Mouse (Mus musculus): ENCODE results near the gene Cdkal1. TPM values are rescaled to one million over a fixed set of nuclear protein-coding genes. Genes with fewer than 3 reads are reported as not detected.

Cdkal1 gene
- polyA plus RNA-seq, 1 experiment from 2014 or later, result 29.0 TPM

DNA sequence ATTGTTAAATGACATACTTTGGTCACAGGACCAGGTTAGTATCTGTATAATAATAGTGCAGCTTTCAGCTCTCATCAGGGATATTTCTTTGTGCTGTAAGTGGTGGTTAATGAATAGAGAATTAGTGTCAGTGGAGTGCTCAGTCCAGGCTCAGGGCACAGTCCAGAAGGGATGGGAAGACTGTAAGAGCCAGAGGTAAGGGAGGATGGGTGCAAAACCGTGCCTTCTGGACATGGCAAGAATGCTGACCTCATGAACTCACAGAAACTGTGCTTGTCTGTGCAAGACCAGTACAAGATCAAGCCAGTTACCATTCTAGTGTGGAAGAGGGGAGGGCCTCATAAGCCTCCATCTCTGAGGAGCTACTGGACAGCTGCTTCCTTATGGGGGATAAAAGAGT is 496.1 kb downstream of the Cdkal1 start:
- WGBS, result 79% methylated on average over 1 of the region's 1 CpGs
- no peak overlapping the region for H3K27ac ChIP-seq (ENCODE audit: low read depth, low read length)
- no peaks in the 10 kb centered on the region for H3K36me3 ChIP-seq (ENCODE audit: control insufficient read depth, insufficient read depth, low read length)
- H3K4me2 ChIP-seq (replicated peaks; ENCODE audit: low read depth, low read length), result no peak overlapping the region
- no peaks in the 10 kb centered on the region for H3K9me3 ChIP-seq (ENCODE audit: control insufficient read depth, low read length)
- H3K9ac ChIP-seq (ENCODE audit: low read depth, low read length), result no peak overlapping the region
- no peak for ATAC-seq (ENCODE audit: low FRiP score)
- H3K4me1 ChIP-seq (replicated peaks; ENCODE audit: control insufficient read depth, insufficient read depth, low read length), result no peaks in the 10 kb centered on the region
- DNase-seq (ENCODE audit: low spot score), result no peak
- no peaks in the 10 kb centered on the region for H3K27me3 ChIP-seq (ENCODE audit: control insufficient read depth, insufficient read depth, low read length)
- no peak overlapping the region for H3K4me3 ChIP-seq (ENCODE audit: low read depth, low read length)

DNA sequence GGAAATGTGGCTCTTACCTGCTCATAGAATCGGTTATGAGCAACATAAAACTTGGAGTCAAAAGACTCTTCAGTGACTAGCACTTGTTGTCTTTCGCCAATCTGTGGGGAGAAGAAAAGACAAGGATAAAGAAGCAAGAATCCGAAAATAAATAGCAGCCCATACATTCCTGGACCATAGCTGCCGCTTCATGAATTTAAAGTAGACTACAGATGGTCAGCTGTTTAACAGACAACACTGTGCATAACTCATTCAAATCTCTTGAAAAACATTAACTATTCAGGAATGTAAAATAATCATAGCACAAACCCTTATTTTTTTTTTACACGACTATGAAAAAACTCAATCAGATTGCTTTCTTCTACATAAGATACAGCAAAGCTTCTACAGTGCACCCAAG is 498.0 kb downstream of the Cdkal1 start:
- Histone ChIP-seq H3K27me3 (ENCODE audit: control insufficient read depth, insufficient read depth, low read length) (no peaks in the 10 kb centered on the region), H3K36me3 (ENCODE audit: control insufficient read depth, insufficient read depth, low read length) (no peaks in the 10 kb centered on the region), H3K9ac (ENCODE audit: low read depth, low read length) (no peak overlapping the region), H3K4me3 (ENCODE audit: low read depth, low read length) (no peak overlapping the region), H3K4me2 (replicated peaks; ENCODE audit: low read depth, low read length) (no peak overlapping the region), H3K9me3 (ENCODE audit: control insufficient read depth, low read length) (no peaks in the 10 kb centered on the region), H3K4me1 (replicated peaks; ENCODE audit: control insufficient read depth, insufficient read depth, low read length) (no peaks in the 10 kb centered on the region), H3K27ac (ENCODE audit: low read depth, low read length) (no peak overlapping the region)
- no peak for DNase-seq (ENCODE audit: low spot score)
- no peak for ATAC-seq (ENCODE audit: low FRiP score)
- 91% methylated on average over 5 of the region's 5 CpGs for WGBS

DNA sequence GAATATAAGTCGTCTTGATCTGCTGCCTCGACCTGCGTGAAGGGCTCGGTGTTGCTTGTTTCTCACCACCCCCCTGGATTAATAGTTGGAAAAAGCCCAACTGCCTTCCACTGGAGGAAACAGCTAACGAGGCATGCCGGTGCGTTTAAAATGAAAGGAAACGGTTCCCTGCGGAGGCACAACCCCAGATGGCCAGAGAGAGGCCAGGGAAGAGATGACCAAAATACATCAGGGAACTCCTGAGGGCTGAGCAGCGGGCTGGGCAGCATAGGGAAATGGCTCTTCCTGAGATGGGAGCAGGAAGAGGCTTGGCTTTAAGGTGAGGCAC is 499.4 kb downstream of the Cdkal1 start:
- Histone ChIP-seq H3K27ac (ENCODE audit: low read depth, low read length) (no peak overlapping the region), H3K4me1 (replicated peaks; ENCODE audit: control insufficient read depth, insufficient read depth, low read length) (no peaks in the 10 kb centered on the region), H3K27me3 (ENCODE audit: control insufficient read depth, insufficient read depth, low read length) (no peaks in the 10 kb centered on the region), H3K36me3 (ENCODE audit: control insufficient read depth, insufficient read depth, low read length) (no peaks in the 10 kb centered on the region), H3K4me2 (replicated peaks; ENCODE audit: low read depth, low read length) (no peak overlapping the region), H3K9me3 (ENCODE audit: control insufficient read depth, low read length) (no peaks in the 10 kb centered on the region), H3K4me3 (ENCODE audit: low read depth, low read length) (no peak overlapping the region), H3K9ac (ENCODE audit: low read depth, low read length) (no peak overlapping the region)
- 30% methylated on average over 10 of the region's 10 CpGs for WGBS
- ATAC-seq (ENCODE audit: low FRiP score) (no peak), DNase-seq (ENCODE audit: low spot score) (no peak)

DNA sequence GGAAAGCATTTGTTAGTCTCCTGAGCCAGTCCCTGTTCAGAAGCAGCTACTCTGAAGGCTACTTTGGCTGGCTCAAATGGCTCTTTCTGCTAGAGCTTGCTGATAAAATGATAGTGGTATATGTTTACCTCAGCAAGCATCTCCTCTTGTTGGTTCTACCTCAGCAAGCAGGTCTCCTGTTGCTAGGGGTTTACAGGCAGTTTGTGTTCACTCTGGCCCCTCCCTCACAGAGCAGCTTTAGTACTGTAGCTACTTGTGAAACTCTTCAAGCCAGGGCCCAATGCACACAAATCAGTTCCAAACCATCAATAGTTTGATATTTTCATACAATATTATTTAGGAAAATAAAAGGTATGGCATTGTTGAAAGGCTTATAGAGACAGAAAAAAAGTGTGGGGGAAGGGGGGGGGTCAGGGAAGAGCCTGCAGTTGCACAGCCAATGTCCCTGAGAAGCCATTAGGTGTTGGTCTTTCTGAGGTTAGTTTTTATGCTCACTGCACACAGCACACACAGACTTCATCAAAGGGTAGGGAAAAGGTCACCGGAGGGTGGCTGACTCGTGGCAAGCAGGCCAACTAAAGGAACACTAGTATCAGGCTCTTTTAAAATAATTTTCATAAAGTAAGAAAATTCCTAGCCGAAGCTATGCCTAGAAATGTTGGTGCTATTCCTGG is 499.9 kb downstream of the Cdkal1 start:
- no peak for DNase-seq (ENCODE audit: low spot score)
- Histone ChIP-seq H3K4me2 (replicated peaks; ENCODE audit: low read depth, low read length) (no peak overlapping the region), H3K27me3 (ENCODE audit: control insufficient read depth, insufficient read depth, low read length) (no peaks in the 10 kb centered on the region), H3K9ac (ENCODE audit: low read depth, low read length) (no peak overlapping the region), H3K4me3 (ENCODE audit: low read depth, low read length) (no peak overlapping the region), H3K27ac (ENCODE audit: low read depth, low read length) (no peak overlapping the region), H3K9me3 (ENCODE audit: control insufficient read depth, low read length) (no peaks in the 10 kb centered on the region), H3K4me1 (replicated peaks; ENCODE audit: control insufficient read depth, insufficient read depth, low read length) (no peaks in the 10 kb centered on the region), H3K36me3 (ENCODE audit: control insufficient read depth, insufficient read depth, low read length) (no peaks in the 10 kb centered on the region)
- WGBS, result 63% methylated on average over 3 of the region's 3 CpGs
- no peak for ATAC-seq (ENCODE audit: low FRiP score)

DNA sequence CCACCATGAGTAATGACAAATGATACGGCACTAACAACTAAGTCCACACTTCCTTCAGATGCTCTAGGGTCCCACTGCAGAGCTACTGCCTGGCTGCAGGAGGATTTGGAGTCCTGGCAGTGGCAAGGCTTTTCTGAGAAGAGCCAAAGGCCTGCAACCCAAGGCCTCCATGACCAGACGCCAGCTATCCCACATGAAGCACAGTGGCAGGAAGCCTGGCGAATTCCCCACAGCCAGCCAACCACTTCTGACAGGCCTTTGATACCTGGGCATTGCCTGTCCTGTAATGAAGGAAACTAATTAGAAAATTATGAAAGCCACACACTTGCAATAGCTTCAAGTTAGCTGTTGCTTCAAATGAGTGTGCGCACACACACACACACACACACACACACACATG is 500.5 kb downstream of the Cdkal1 start:
- H3K36me3 ChIP-seq (ENCODE audit: control insufficient read depth, insufficient read depth, low read length), result no peaks in the 10 kb centered on the region
- ATAC-seq (ENCODE audit: low FRiP score), result no peak
- H3K27me3 ChIP-seq (ENCODE audit: control insufficient read depth, insufficient read depth, low read length), result no peaks in the 10 kb centered on the region
- H3K9me3 ChIP-seq (ENCODE audit: control insufficient read depth, low read length), result no peaks in the 10 kb centered on the region
- H3K4me1 ChIP-seq (replicated peaks; ENCODE audit: control insufficient read depth, insufficient read depth, low read length), result no peaks in the 10 kb centered on the region
- no peak overlapping the region for H3K9ac ChIP-seq (ENCODE audit: low read depth, low read length)
- WGBS, result 92% methylated on average over 4 of the region's 4 CpGs
- H3K4me3 ChIP-seq (ENCODE audit: low read depth, low read length), result no peak overlapping the region
- H3K27ac ChIP-seq (ENCODE audit: low read depth, low read length), result no peak overlapping the region
- DNase-seq (ENCODE audit: low spot score), result no peak
- no peak overlapping the region for H3K4me2 ChIP-seq (replicated peaks; ENCODE audit: low read depth, low read length)

DNA sequence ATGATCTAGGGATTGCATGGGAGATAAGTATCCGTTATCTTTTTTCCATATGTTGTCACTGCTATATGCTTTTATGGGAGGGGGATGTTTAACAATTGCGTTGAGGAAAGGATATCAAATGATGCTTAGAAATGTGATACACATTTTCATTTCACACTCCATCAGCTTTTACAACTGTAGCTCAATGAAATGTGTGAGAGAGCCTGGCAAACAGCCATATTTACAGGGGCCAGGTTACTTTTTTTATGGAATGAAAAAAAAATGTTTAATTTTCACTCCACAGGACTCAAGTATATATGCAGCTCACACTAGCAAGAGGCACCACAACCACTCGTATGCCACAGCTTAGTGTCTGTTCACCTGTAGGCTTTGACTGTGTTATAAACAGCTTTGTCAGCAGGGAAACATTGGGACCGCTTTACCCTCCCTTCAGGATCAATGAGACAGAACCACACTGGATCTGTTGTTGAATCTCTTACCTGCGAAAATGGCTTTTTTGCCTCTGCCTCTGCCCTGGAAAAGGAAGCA is 501.5 kb downstream of the Cdkal1 start:
- Histone ChIP-seq H3K36me3 (ENCODE audit: control insufficient read depth, insufficient read depth, low read length) (no peaks in the 10 kb centered on the region), H3K27me3 (ENCODE audit: control insufficient read depth, insufficient read depth, low read length) (no peaks in the 10 kb centered on the region), H3K4me2 (replicated peaks; ENCODE audit: low read depth, low read length) (no peak overlapping the region), H3K27ac (ENCODE audit: low read depth, low read length) (no peak overlapping the region), H3K9me3 (ENCODE audit: control insufficient read depth, low read length) (no peaks in the 10 kb centered on the region), H3K9ac (ENCODE audit: low read depth, low read length) (no peak overlapping the region), H3K4me1 (replicated peaks; ENCODE audit: control insufficient read depth, insufficient read depth, low read length) (no peaks in the 10 kb centered on the region), H3K4me3 (ENCODE audit: low read depth, low read length) (no peak overlapping the region)
- DNase-seq (ENCODE audit: low spot score) (no peak), ATAC-seq (ENCODE audit: low FRiP score) (no peak)
- WGBS, result 88% methylated on average over 5 of the region's 5 CpGs

DNA sequence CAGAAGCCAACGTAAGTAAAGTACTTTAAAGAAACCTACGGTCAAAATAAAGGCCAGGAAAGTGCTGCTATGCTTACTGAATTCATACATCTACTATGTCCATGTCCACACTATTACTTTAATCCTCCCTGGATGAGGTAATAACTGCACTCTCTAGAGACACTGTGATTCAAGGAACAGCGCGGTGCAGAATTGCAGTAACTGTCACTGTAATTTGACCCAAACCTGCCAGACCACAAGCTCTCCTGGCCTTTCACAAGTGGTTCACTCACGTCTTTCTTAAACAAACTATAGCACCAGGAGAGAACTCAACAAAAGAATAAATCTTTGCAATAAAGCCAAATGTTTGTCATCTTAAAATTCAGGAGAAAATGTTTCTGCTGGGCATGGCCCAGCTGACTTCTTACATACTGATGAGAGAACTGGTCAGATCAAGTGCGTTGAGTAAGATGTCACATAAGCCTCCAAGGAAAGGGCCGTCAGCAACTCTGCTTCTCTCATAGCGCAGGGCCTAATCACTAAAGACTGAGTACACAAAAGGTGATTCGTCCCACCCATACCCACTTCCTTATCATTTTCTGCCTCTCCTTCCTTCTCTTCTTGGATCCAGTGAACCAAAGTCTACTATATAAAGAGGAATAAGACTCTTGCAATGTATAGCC is 504.3 kb downstream of the Cdkal1 start:
- no peaks in the 10 kb centered on the region for H3K4me1 ChIP-seq (replicated peaks; ENCODE audit: control insufficient read depth, insufficient read depth, low read length)

DNA sequence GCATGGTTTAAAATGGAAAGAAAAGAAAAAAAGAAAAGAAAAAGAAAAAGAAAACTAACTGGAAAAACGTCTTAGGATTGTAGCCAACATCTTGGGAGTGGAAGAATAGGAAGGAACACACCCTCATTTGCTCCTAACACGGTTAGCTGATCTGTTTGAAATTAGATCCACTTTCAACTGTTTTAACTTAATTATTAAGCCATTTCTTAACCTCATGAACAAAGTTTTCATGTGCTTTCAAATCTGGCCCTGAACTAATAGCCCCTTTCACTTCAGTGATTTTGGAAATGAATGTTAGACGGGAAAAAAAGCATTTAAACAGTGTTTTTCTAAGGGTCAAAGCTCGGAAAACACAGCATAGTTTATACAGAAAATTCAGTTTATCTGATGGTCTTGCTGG is 505.5 kb downstream of the Cdkal1 start:
- Histone ChIP-seq H3K4me3 (ENCODE audit: low read depth, low read length) (no peak overlapping the region), H3K4me2 (replicated peaks; ENCODE audit: low read depth, low read length) (no peak overlapping the region), H3K4me1 (replicated peaks; ENCODE audit: control insufficient read depth, insufficient read depth, low read length) (no peaks in the 10 kb centered on the region), H3K27me3 (ENCODE audit: control insufficient read depth, insufficient read depth, low read length) (no peaks in the 10 kb centered on the region), H3K9ac (ENCODE audit: low read depth, low read length) (no peak overlapping the region), H3K27ac (ENCODE audit: low read depth, low read length) (no peak overlapping the region), H3K36me3 (ENCODE audit: control insufficient read depth, insufficient read depth, low read length) (no peaks in the 10 kb centered on the region), H3K9me3 (ENCODE audit: control insufficient read depth, low read length) (no peaks in the 10 kb centered on the region)
- no peak for ATAC-seq (ENCODE audit: low FRiP score)
- no peak for DNase-seq (ENCODE audit: low spot score)
- 80% methylated on average over 4 of the region's 4 CpGs for WGBS

More for the DNA sequence above, 504.3 kb downstream of the Cdkal1 start:
- Histone ChIP-seq H3K36me3 (ENCODE audit: control insufficient read depth, insufficient read depth, low read length) (no peaks in the 10 kb centered on the region), H3K27ac (ENCODE audit: low read depth, low read length) (no peak overlapping the region), H3K9me3 (ENCODE audit: control insufficient read depth, low read length) (no peaks in the 10 kb centered on the region), H3K9ac (ENCODE audit: low read depth, low read length) (no peak overlapping the region), H3K4me3 (ENCODE audit: low read depth, low read length) (no peak overlapping the region), H3K4me2 (replicated peaks; ENCODE audit: low read depth, low read length) (no peak overlapping the region), H3K27me3 (ENCODE audit: control insufficient read depth, insufficient read depth, low read length) (no peaks in the 10 kb centered on the region)
- WGBS, result 81% methylated on average over 9 of the region's 9 CpGs
- DNase-seq (ENCODE audit: low spot score), result no peak
- no peak for ATAC-seq (ENCODE audit: low FRiP score)

DNA sequence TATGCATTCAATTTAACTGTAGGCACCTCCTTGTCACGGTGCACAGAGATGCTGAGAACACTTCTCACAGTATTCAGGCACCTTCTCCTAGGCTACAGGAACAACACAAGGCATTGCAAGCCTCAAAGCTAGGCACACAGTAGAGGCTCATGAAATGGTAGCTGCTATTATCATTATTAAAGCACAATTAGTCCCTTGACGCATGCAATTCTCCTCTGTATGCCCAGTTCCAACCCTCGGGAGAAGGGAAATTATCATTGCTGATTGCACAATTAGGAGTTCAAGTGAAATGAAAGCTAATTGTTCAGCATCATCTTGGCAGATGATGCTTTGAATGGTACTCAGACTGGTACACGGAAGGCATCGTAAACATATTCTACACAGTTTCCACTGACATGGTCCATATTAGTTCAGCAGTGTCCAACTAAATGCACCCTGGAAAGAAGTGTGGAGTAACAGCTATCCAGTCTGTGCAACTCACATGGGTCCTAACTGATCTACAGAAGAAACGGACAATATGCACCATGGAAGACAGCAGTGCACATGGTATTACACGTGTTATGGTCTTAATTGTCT is 506.0 kb downstream of the Cdkal1 start:
- no peaks in the 10 kb centered on the region for H3K4me1 ChIP-seq (replicated peaks; ENCODE audit: control insufficient read depth, insufficient read depth, low read length)
- H3K27ac ChIP-seq (ENCODE audit: low read depth, low read length), result no peak overlapping the region
- no peaks in the 10 kb centered on the region for H3K36me3 ChIP-seq (ENCODE audit: control insufficient read depth, insufficient read depth, low read length)
- no peak overlapping the region for H3K9ac ChIP-seq (ENCODE audit: low read depth, low read length)
- H3K27me3 ChIP-seq (ENCODE audit: control insufficient read depth, insufficient read depth, low read length), result no peaks in the 10 kb centered on the region
- H3K4me2 ChIP-seq (replicated peaks; ENCODE audit: low read depth, low read length), result no peak overlapping the region
- H3K9me3 ChIP-seq (ENCODE audit: control insufficient read depth, low read length), result no peaks in the 10 kb centered on the region
- WGBS, result 88% methylated on average over 7 of the region's 7 CpGs
- ATAC-seq (ENCODE audit: low FRiP score) (no peak), DNase-seq (ENCODE audit: low spot score) (no peak)
- H3K4me3 ChIP-seq (ENCODE audit: low read depth, low read length), result no peak overlapping the region

Measured in hindbrain, embryonic 11.5 days (tissue).